In the genomic region with DNA sequence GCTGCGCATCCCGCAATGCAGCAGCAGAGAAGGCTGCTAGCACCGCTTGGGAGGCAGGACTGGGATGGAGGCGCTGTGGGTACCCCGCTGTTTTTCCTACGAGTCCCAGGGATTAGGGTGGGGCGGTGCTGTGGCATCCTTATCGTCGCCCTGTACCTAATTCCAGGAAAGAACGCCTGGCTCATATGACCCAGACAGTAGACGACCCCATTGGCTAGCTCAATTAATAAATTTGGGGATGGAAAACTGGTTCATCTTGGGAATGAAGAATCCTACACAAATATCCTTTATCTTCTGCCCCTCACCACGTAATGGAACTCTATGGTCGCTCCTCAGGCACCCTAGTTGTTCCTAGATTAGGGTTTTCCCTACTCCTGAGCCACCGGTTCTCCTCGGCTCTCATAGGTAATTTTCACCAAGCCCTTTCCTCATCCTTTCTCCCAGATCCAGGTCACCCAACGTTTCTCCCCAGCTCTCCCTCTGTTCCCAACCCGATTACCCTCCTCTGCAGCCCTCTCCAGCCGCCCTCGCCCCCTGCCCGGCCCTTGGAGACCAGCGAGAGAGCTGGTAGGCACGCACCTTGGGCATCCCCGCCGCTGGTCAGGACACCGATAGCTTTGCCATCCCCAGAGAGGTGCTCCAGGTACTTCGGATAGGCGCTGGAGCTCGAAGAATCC, we compare ENCODE assay signal across 8 mouse cellular contexts. TPM values are rescaled to one million over a fixed set of nuclear protein-coding genes. Genes with fewer than 3 reads are reported as not detected.
DNase-seq lines count a peak whose midpoint lies in the region; ATAC-seq and TF ChIP-seq lines count a peak whose summit lies in the region.

No protein-coding gene starts in this region.

- TF ChIP-seq EP300 in heart, postnatal 0 days (IDR thresholded peaks at IDR 0.05; ENCODE audit: low read depth), result no peak

- under 1% methylated on average over 28 of the region's 28 CpGs for whole genome bisulfite sequencing in heart, embryonic 10.5 days
- under 1% methylated on average over 28 of the region's 28 CpGs for WGBS in heart, postnatal 0 days
- under 1% methylated on average over 28 of the region's 28 CpGs for WGBS in midbrain, embryonic 10.5 days

- H3K4me3 ChIP-seq in heart, embryonic 10.5 days, result peak overlapping the region; percentile 85
- peak overlapping the region; percentile 75 for H3K4me3 ChIP-seq in heart, postnatal 0 days (ENCODE audit: low read depth, low read length)
- peak overlapping the region; percentile 74 for H3K4me3 ChIP-seq in midbrain, embryonic 10.5 days

- H3K9me3 ChIP-seq in heart, embryonic 10.5 days, result no peaks in the 10 kb centered on the region
- H3K9me3 ChIP-seq in heart, postnatal 0 days (replicated peaks; ENCODE audit: control insufficient read depth, low read length), result no peaks in the 10 kb centered on the region
- no peaks in the 10 kb centered on the region for H3K9me3 ChIP-seq in midbrain, embryonic 10.5 days (replicated peaks)

- no peak for TF ChIP-seq CTCF in heart, postnatal 0 days (IDR thresholded peaks at IDR 0.05; ENCODE audit: low read depth)

- peaks cover 13% of the 10 kb centered on the region for H3K4me1 ChIP-seq in heart, embryonic 10.5 days
- H3K4me1 ChIP-seq in heart, postnatal 0 days (ENCODE audit: control insufficient read depth, insufficient read depth), result peaks cover 19% of the 10 kb centered on the region
- peaks cover 21% of the 10 kb centered on the region for H3K4me1 ChIP-seq in midbrain, embryonic 10.5 days

- H3K27me3 ChIP-seq in heart, embryonic 10.5 days (ENCODE audit: insufficient read depth, poor library complexity, severe bottlenecking), result no peaks in the 10 kb centered on the region
- H3K27me3 ChIP-seq in heart, postnatal 0 days (ENCODE audit: control insufficient read depth, insufficient read depth, low read length), result no peaks in the 10 kb centered on the region
- peaks cover 24% of the 10 kb centered on the region for H3K27me3 ChIP-seq in midbrain, embryonic 10.5 days (ENCODE audit: low read depth, poor library complexity, severe bottlenecking)

- H3K36me3 ChIP-seq in heart, embryonic 10.5 days, result no peaks in the 10 kb centered on the region
- H3K36me3 ChIP-seq in heart, postnatal 0 days (replicated peaks; ENCODE audit: control insufficient read depth, insufficient read depth, low read length), result no peaks in the 10 kb centered on the region
- no peaks in the 10 kb centered on the region for H3K36me3 ChIP-seq in midbrain, embryonic 10.5 days

- peak overlapping the region; percentile 74 for H3K9ac ChIP-seq in heart, postnatal 0 days (replicated peaks; ENCODE audit: low read depth, low read length)

- intact Hi-C loops in heart, postnatal 14 days (cut with DNase I), result no loop called here

- no peak for DNase-seq in heart, embryonic 10.5 days (ENCODE audit: low spot score)
- DNase-seq in heart, postnatal 14 days, result no peak
- DNase-seq in thymus, postnatal 10 days (ENCODE audit: low spot score in 2 of 2), result peak; percentile 19 to 38
- DNase-seq in thymus, postnatal 4 days, result no peak
- no peak for DNase-seq in heart, postnatal 0 days (ENCODE audit: low spot score)
- DNase-seq in midbrain, embryonic 10.5 days (ENCODE audit: low spot score), result no peak
- DNase-seq in adipocyte (ENCODE audit: low spot score), result no peak
- DNase-seq in gastrocnemius, adult 18-20 months (ENCODE audit: low spot score), result no peak

- peak overlapping the region; percentile 91 for H3K27ac ChIP-seq in heart, embryonic 10.5 days
- peak overlapping the region; percentile 94 for H3K27ac ChIP-seq in heart, postnatal 0 days (ENCODE audit: low read depth)
- H3K27ac ChIP-seq in midbrain, embryonic 10.5 days (replicated peaks), result peak overlapping the region; percentile 28; the same call in 1 of the 2 replicates

- ATAC-seq in heart, postnatal 0 days (ENCODE audit: insufficient read depth, low read depth), result peak; percentile 18

- H3K4me2 ChIP-seq in heart, postnatal 0 days (ENCODE audit: low read depth, low read length), result peak overlapping the region; percentile 99

RNA-seq across cellular contexts. Expression of gene Pfkp, which starts 0.4 kb away (rescaled TPM):
- 121 and 191 TPM in 2 replicates for polyA plus RNA-seq in heart, embryonic 10.5 days (2016; fragmentation: Nextera tagmentation; extraction: Ambion mirVana)
- 10 to 100 TPM; 72.9 to 74.6 TPM for total RNA-seq in heart, postnatal 14 days (2021)
- total RNA-seq in heart, postnatal 0 days (2014; rRNA removed; ENCODE audit: low replicate concordance), result 149 and 162 TPM in 2 replicates
- polyA plus RNA-seq in heart, postnatal 0 days (2015; fragmentation: Nextera tagmentation; extraction: Ambion mirVana), result 77.3 and 82.9 TPM in 2 replicates
- 18.0 and 25.3 TPM in 2 replicates for polyA plus RNA-seq in midbrain, embryonic 10.5 days (2016; fragmentation: Nextera tagmentation; extraction: Ambion mirVana)
- 1 to 10 TPM; 4.6 to 7.9 TPM for total RNA-seq in gastrocnemius, adult 18-20 months (2021)

Comparison
In these comparisons a context has a peak if more than half of its experiments do, and no peak if none do; other contexts are left out.
1. DNase-seq: peak in thymus, postnatal 10 days (2 of 2); none in heart, embryonic 10.5 days (single experiment), heart, postnatal 14 days (0 of 2), thymus, postnatal 4 days (single experiment), heart, postnatal 0 days (single experiment), midbrain, embryonic 10.5 days (single experiment), adipocyte (single experiment) and gastrocnemius, adult 18-20 months (single experiment).
2. H3K27ac ChIP-seq: peak in every context shown above with its lines; median percentile 94 in heart, postnatal 0 days; 91 in heart, embryonic 10.5 days; 28 in midbrain, embryonic 10.5 days.
3. RNA of gene Pfkp, which starts 0.4 kb away (total RNA-seq): 149 to 162 TPM in heart, postnatal 0 days and 72.9 to 74.6 TPM in heart, postnatal 14 days; 4.6 to 7.9 TPM in gastrocnemius, adult 18-20 months; every median in the first group is over 4 times any median in the second.
4. Peak in every context shown above with its lines, with median percentiles within 50 percentile points of each other: H3K4me3 ChIP-seq.